Mouse (Mus musculus): ENCODE data around the gene Lman2l. TPM values are rescaled to one million over a fixed set of nuclear protein-coding genes. Genes with fewer than 3 reads are reported as not detected.

Gene Lman2l
- total RNA-seq, 2 experiments from 2014 or later = 61.4 to 63.8 TPM

- DNase-seq (ENCODE audit: extremely low spot score in 1 of 2, low spot score in 1 of 2) = no peak
These were observed 74.2 kb downstream of the Lman2l start for GRCm38 (mm10) chr1:36370918-36371317.

Other genes with a start within 250 kb of the Lman2l start
- gene Uggt1, start 200.6 kb downstream of the Lman2l start, total RNA-seq (2021) = 10 to 100 TPM; 36.0 to 40.5 TPM
- under 1 TPM; 0.42 to 0.68 TPM for gene Neurl3, start 170.6 kb downstream of the Lman2l start, total RNA-seq (2021)
- 10 to 100 TPM; 11.5 to 16.6 TPM for gene Arid5a, start 137.5 kb downstream of the Lman2l start, total RNA-seq (2021)
- 10 to 100 TPM; 58.2 to 62.6 TPM for gene Kansl3, start 76.1 kb downstream of the Lman2l start, total RNA-seq (2021)
- not detected for gene Fer1l5, start 73.0 kb downstream of the Lman2l start, total RNA-seq (2021)
- 10 to 100 TPM; 15.8 to 17.9 TPM for gene Cnnm4, start 26.3 kb upstream of the Lman2l start, total RNA-seq (2021)
- 10 to 100 TPM; 33.2 to 37.5 TPM for gene Cnnm3, start 66.6 kb upstream of the Lman2l start, total RNA-seq (2021)
- gene Ankrd23, start 91.6 kb upstream of the Lman2l start, total RNA-seq (2021) = 1 to 10 TPM; 5.4 to 7.7 TPM
- gene Gm42417, start 94.2 kb upstream of the Lman2l start, total RNA-seq (2021) = under 1 TPM in 1 of 2 experiments, not detected in 1; 0.47 TPM
- 10 to 100 TPM; 10.8 to 13.3 TPM for gene Ankrd39, start 102.2 kb upstream of the Lman2l start, total RNA-seq (2021)
- 10 to 100 TPM; 12.7 to 14.0 TPM for gene Sema4c, start 113.1 kb upstream of the Lman2l start, total RNA-seq (2021)
- gene Fam178b, start 237.9 kb upstream of the Lman2l start, total RNA-seq (2021) = under 1 TPM in 1 of 2 experiments, not detected in 1; 0.34 TPM
- gene Cox5b, start 246.2 kb upstream of the Lman2l start, total RNA-seq (2021) = 100 to 1,000 TPM; 725 to 736 TPM

Data from layer of hippocampus, postnatal 25 days (tissue).